Mouse (Mus musculus): ENCODE data around the gene Malrd1. TPM values are rescaled to one million over a fixed set of nuclear protein-coding genes. Genes with fewer than 3 reads are reported as not detected.

The Malrd1 gene
- polyA plus RNA-seq, 1 experiment = 0.02 TPM

- H3K4me1 ChIP-seq (ENCODE audit: control insufficient read depth, insufficient read depth, low read length) = no peaks in the 10 kb centered on the region
- H3K27ac ChIP-seq (ENCODE audit: insufficient read depth, low read length) = no peak overlapping the region
- TF ChIP-seq CTCF (IDR thresholded peaks at IDR 0.05; ENCODE audit: extremely low read depth, insufficient read depth, low read length) (no peak), POLR2A (IDR thresholded peaks at IDR 0.05; ENCODE audit: extremely low read depth, insufficient read depth, low read length) (no peak)
- no peak overlapping the region for H3K4me3 ChIP-seq (ENCODE audit: insufficient read depth, low read length)
Measured at GRCm38 (mm10) chr2:15744979-15745688, 218.9 kb downstream of the Malrd1 start.

- TF ChIP-seq POLR2A (IDR thresholded peaks at IDR 0.05; ENCODE audit: extremely low read depth, insufficient read depth, low read length) (no peak), CTCF (IDR thresholded peaks at IDR 0.05; ENCODE audit: extremely low read depth, insufficient read depth, low read length) (no peak)
- Histone ChIP-seq H3K27ac (ENCODE audit: insufficient read depth, low read length) (no peak overlapping the region), H3K4me3 (ENCODE audit: insufficient read depth, low read length) (no peak overlapping the region), H3K4me1 (ENCODE audit: control insufficient read depth, insufficient read depth, low read length) (no peaks in the 10 kb centered on the region)
Measured at GRCm38 (mm10) chr2:15784818-15785217, 258.5 kb downstream of the Malrd1 start.

DNA sequence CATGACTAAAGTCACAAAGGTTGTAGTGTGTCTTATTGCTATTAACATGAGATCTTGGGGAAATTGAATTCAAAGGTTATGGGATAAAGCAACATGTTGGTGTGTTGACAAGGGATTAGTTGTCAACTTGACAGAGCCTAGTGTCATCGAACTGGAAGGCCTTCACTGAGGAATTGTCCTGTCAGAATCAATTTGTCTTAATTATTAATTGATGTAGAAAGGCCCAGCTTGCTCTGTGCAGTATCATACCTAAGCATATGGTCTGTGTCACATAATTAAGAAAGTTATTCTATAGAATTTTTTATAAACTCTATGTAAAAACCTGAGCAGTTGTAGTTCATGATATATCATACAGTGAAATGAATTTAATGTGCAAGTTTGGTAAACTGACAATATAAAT, 289.4 kb downstream of the Malrd1 start:
- Histone ChIP-seq H3K4me3 (ENCODE audit: insufficient read depth, low read length) (no peak overlapping the region), H3K4me1 (ENCODE audit: control insufficient read depth, insufficient read depth, low read length) (no peaks in the 10 kb centered on the region), H3K27ac (ENCODE audit: insufficient read depth, low read length) (no peak overlapping the region)
- TF ChIP-seq POLR2A (IDR thresholded peaks at IDR 0.05; ENCODE audit: extremely low read depth, insufficient read depth, low read length) (no peak), CTCF (IDR thresholded peaks at IDR 0.05; ENCODE audit: extremely low read depth, insufficient read depth, low read length) (no peak)

GRCm38 (mm10) chr2:15869380-15869779, 343.1 kb downstream of the Malrd1 start:
- TF ChIP-seq CTCF (IDR thresholded peaks at IDR 0.05; ENCODE audit: extremely low read depth, insufficient read depth, low read length) (no peak), POLR2A (IDR thresholded peaks at IDR 0.05; ENCODE audit: extremely low read depth, insufficient read depth, low read length) (no peak)
- no peak overlapping the region for H3K27ac ChIP-seq (ENCODE audit: insufficient read depth, low read length)
- H3K4me1 ChIP-seq (ENCODE audit: control insufficient read depth, insufficient read depth, low read length) = no peaks in the 10 kb centered on the region
- no peak overlapping the region for H3K4me3 ChIP-seq (ENCODE audit: insufficient read depth, low read length)

GRCm38 (mm10) chr2:15893418-15894120, 367.3 kb downstream of the Malrd1 start:
- H3K27ac ChIP-seq (ENCODE audit: insufficient read depth, low read length) = no peak overlapping the region
- H3K4me1 ChIP-seq (ENCODE audit: control insufficient read depth, insufficient read depth, low read length) = no peaks in the 10 kb centered on the region
- TF ChIP-seq POLR2A (IDR thresholded peaks at IDR 0.05; ENCODE audit: extremely low read depth, insufficient read depth, low read length) = no peak
- TF ChIP-seq CTCF (IDR thresholded peaks at IDR 0.05; ENCODE audit: extremely low read depth, insufficient read depth, low read length) = no peak
- no peak overlapping the region for H3K4me3 ChIP-seq (ENCODE audit: insufficient read depth, low read length)

GRCm38 (mm10) chr2:15925432-15925831, 399.2 kb downstream of the Malrd1 start:
- H3K27ac ChIP-seq (ENCODE audit: insufficient read depth, low read length) = no peak overlapping the region
- no peak for TF ChIP-seq POLR2A (IDR thresholded peaks at IDR 0.05; ENCODE audit: extremely low read depth, insufficient read depth, low read length)
- TF ChIP-seq CTCF (IDR thresholded peaks at IDR 0.05; ENCODE audit: extremely low read depth, insufficient read depth, low read length) = no peak
- H3K4me1 ChIP-seq (ENCODE audit: control insufficient read depth, insufficient read depth, low read length) = no peaks in the 10 kb centered on the region
- no peak overlapping the region for H3K4me3 ChIP-seq (ENCODE audit: insufficient read depth, low read length)

- Histone ChIP-seq H3K4me1 (ENCODE audit: control insufficient read depth, insufficient read depth, low read length) (no peaks in the 10 kb centered on the region), H3K27ac (ENCODE audit: insufficient read depth, low read length) (no peak overlapping the region), H3K4me3 (ENCODE audit: insufficient read depth, low read length) (no peak overlapping the region)
- no peak for TF ChIP-seq CTCF (IDR thresholded peaks at IDR 0.05; ENCODE audit: extremely low read depth, insufficient read depth, low read length)
- no peak for TF ChIP-seq POLR2A (IDR thresholded peaks at IDR 0.05; ENCODE audit: extremely low read depth, insufficient read depth, low read length)
Measured at GRCm38 (mm10) chr2:15926041-15926440, 399.8 kb downstream of the Malrd1 start.

DNA sequence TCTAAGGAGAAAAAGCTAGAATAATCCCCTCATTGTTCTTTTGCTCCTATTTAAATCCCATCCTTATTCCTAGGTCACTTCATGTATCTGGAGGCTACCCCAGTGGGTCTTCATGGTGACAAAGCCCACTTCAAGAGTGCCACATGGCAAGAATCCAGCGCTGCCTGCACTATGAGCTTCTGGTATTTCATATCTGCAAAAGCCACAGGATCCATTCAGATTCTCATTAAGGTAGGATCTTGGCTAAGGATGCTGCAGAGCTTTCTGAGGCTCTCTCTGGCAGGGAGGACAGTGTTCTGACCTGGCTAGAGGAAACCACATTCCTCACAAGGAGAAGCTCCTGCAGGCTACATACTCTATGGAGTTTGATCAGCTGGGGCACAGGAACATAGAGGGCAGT, 405.2 kb downstream of the Malrd1 start:
- TF ChIP-seq CTCF (IDR thresholded peaks at IDR 0.05; ENCODE audit: extremely low read depth, insufficient read depth, low read length) (no peak), POLR2A (IDR thresholded peaks at IDR 0.05; ENCODE audit: extremely low read depth, insufficient read depth, low read length) (no peak)
- no peaks in the 10 kb centered on the region for H3K4me1 ChIP-seq (ENCODE audit: control insufficient read depth, insufficient read depth, low read length)
- no peak overlapping the region for H3K27ac ChIP-seq (ENCODE audit: insufficient read depth, low read length)
- H3K4me3 ChIP-seq (ENCODE audit: insufficient read depth, low read length) = no peak overlapping the region

- Histone ChIP-seq H3K4me1 (ENCODE audit: control insufficient read depth, insufficient read depth, low read length) (no peaks in the 10 kb centered on the region), H3K27ac (ENCODE audit: insufficient read depth, low read length) (no peak overlapping the region), H3K4me3 (ENCODE audit: insufficient read depth, low read length) (no peak overlapping the region)
- no peak for TF ChIP-seq CTCF (IDR thresholded peaks at IDR 0.05; ENCODE audit: extremely low read depth, insufficient read depth, low read length)
- TF ChIP-seq POLR2A (IDR thresholded peaks at IDR 0.05; ENCODE audit: extremely low read depth, insufficient read depth, low read length) = no peak
Measured at GRCm38 (mm10) chr2:15931924-15932323, 405.6 kb downstream of the Malrd1 start.

DNA sequence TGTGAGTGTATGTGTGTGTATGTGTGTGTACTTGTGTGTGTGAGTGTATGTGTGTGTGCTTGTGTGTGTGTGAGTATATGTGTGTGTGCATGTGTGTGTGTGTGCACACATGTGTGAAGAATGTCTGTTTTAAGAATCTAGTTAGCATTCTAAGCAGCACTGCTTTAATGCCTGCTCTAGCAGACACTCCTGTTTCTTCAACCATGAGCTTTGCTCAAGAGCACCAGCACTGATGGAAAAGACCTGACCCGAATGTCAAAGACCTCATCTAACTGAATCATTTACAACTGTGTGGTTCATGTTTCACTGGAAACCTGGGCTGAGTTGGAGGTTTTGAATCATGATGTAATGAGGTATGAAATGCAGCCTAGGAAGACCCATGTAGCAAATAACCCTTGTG, 406.1 kb downstream of the Malrd1 start:
- no peak overlapping the region for H3K27ac ChIP-seq (ENCODE audit: insufficient read depth, low read length)
- no peak overlapping the region for H3K4me3 ChIP-seq (ENCODE audit: insufficient read depth, low read length)
- no peaks in the 10 kb centered on the region for H3K4me1 ChIP-seq (ENCODE audit: control insufficient read depth, insufficient read depth, low read length)
- TF ChIP-seq POLR2A (IDR thresholded peaks at IDR 0.05; ENCODE audit: extremely low read depth, insufficient read depth, low read length) (no peak), CTCF (IDR thresholded peaks at IDR 0.05; ENCODE audit: extremely low read depth, insufficient read depth, low read length) (no peak)

All from cortical plate, adult 2 months (tissue).